Mouse (Mus musculus) brain, embryonic 14.5 days (tissue): Measurements from ENCODE around the gene Ptrh1.

Experiments
- CTCF ChIP-seq: fragments of 200-500 bp; IDR thresholded peaks from 2 replicates; pipeline ENCODE4 v1.5.1; 2012; ENCODE audit warnings: inconsistent platforms, mild to moderate bottlenecking, moderate library complexity, borderline replicate concordance; ENCODE audit not compliant: insufficient read depth, insufficient read length; ENCODE audit errors: extremely low read depth
- POLR2A ChIP-seq: fragments of 200-500 bp; IDR thresholded peaks from 2 replicates; pipeline ENCODE4 v1.6.1; 2012; ENCODE audit warnings: mild to moderate bottlenecking, inconsistent platforms, borderline replicate concordance; ENCODE audit not compliant: poor library complexity, insufficient read depth, insufficient read length, severe bottlenecking; ENCODE audit errors: extremely low read depth

DNA sequence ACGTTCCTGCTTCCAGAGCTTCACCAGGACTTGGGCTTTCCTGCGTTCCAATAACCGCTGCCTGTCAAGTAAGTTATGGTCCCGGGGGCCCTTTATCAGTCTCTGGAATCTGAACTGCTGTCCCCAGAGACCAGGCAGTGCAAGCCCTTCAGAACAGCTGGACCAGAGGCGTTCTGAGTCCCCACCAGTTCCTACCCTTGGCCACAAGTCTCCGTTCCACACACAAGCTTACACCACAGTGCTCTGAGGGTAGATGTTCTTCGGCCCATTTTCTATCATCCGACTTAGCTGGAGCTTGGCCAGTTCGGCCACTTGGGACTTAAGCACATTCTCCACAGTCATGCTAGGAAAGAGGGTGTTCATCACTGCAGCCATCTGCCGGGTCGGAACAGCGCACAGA is 8.3 kb upstream of the Ptrh1 start:
- TF ChIP-seq CTCF (no peak), POLR2A (no peak)
